Mouse (Mus musculus) MEL (cell line): ENCODE measurements around the gene Magi2. TPM values are rescaled to one million over a fixed set of nuclear protein-coding genes. Genes with fewer than 3 reads are reported as not detected.

Source experiments
- DNase-seq: peaks from one replicate; pipeline ENCODE4 v3.0.0; 2011; ENCODE audit warnings: low read depth, low spot score
- H3K27ac ChIP-seq: 2 replicates; pipeline ENCODE4 v1.5.1; 2012; ENCODE audit warnings: low read depth, mild to moderate bottlenecking, control low read depth, low read length, moderate library complexity; ENCODE audit not compliant: control insufficient read depth
- H3K27me3 ChIP-seq, 2 experiments: fragments of 150-350 bp in 1 of 2; sonication (generic) in 1 of 2; 2 replicates each; pipeline ENCODE4 v1.6.1; 2012; ENCODE audit warnings: low read length in 2 of 2, mild to moderate bottlenecking in 2 of 2, improper control_type of control experiment in 1 of 2, moderate library complexity in 1 of 2; ENCODE audit not compliant: insufficient read depth in 2 of 2, control insufficient read depth in 1 of 2
- H3K36me3 ChIP-seq, 2 experiments: 2 replicates each; pipeline ENCODE4 v1.6.1; 2012 to 2014; ENCODE audit warnings: low read length in 2 of 2, improper control_type of control experiment in 1 of 2, inconsistent platforms in 1 of 2, mild to moderate bottlenecking in 1 of 2; ENCODE audit not compliant: insufficient read depth in 2 of 2, control insufficient read depth in 1 of 2
- H3K4me1 ChIP-seq, 2 experiments: fragments of 150-350 bp in 1 of 2; sonication (generic) in 1 of 2; 2 replicates each; pipeline ENCODE4 v1.6.1; 2012; ENCODE audit warnings: low read length in 2 of 2, improper control_type of control experiment in 1 of 2, mild to moderate bottlenecking in 1 of 2; ENCODE audit not compliant: insufficient read depth in 2 of 2, control insufficient read depth in 1 of 2
- H3K4me3 ChIP-seq, 2 experiments: fragments of 150-350 bp in 1 of 2; sonication (generic) in 1 of 2; 2 replicates each; pipeline ENCODE4 v1.5.1; 2012; ENCODE audit warnings: low read depth in 2 of 2, low read length in 2 of 2, mild to moderate bottlenecking in 2 of 2, moderate library complexity in 2 of 2, control low read depth in 1 of 2, improper control_type of control experiment in 1 of 2; ENCODE audit not compliant: control insufficient read depth in 1 of 2, insufficient read depth in 1 of 2
- H3K79me2 ChIP-seq: 2 replicates; pipeline ENCODE4 v1.6.1; 2012; ENCODE audit warnings: mild to moderate bottlenecking, low read length, moderate library complexity; ENCODE audit not compliant: control insufficient read depth, poor library complexity, insufficient read depth
- H3K9ac ChIP-seq: 2 replicates; pipeline ENCODE4 v1.6.1; 2012; ENCODE audit warnings: low read depth, mild to moderate bottlenecking, control low read depth, low read length, moderate library complexity; ENCODE audit not compliant: control insufficient read depth, poor library complexity, severe bottlenecking
- H3K9me3 ChIP-seq: fragments of 150-350 bp; sonication (generic); replicated peaks from 2 replicates; pipeline ENCODE4 v1.6.1; 2012; ENCODE audit warnings: mild to moderate bottlenecking, low read length, improper control_type of control experiment, moderate library complexity; ENCODE audit not compliant: insufficient read depth
- CHD2 ChIP-seq: IDR thresholded peaks from 2 replicates; pipeline ENCODE4 v1.6.1; 2011; ENCODE audit warnings: low read length, improper control_type of control experiment
- CTCF ChIP-seq, 3 experiments: IDR thresholded peaks in 2 of 3; conservative IDR thresholded peaks in 1 of 3; 2 replicates each; pipeline ENCODE4 v1.5.1; 2011 to 2012; ENCODE audit warnings: low read length in 3 of 3, low read depth in 2 of 3, mild to moderate bottlenecking in 2 of 3, improper control_type of control experiment in 1 of 3, inconsistent platforms in 1 of 3, mixed read lengths in 1 of 3, moderate library complexity in 1 of 3; ENCODE audit not compliant: control insufficient read depth in 1 of 3, insufficient read depth in 1 of 3, poor library complexity in 1 of 3, severe bottlenecking in 1 of 3
- E2F4 ChIP-seq: IDR thresholded peaks from 2 replicates; pipeline ENCODE4 v1.6.1; 2011; ENCODE audit warnings: low read depth, low read length, improper control_type of control experiment, borderline replicate concordance
- ELF1 ChIP-seq: IDR thresholded peaks from 2 replicates; pipeline ENCODE4 v1.6.1; 2014; ENCODE audit warnings: low read depth, mild to moderate bottlenecking, inconsistent platforms, low read length, improper control_type of control experiment, moderate library complexity
- EP300 ChIP-seq, 2 experiments: IDR thresholded peaks; 2 replicates each; pipeline ENCODE4 v1.6.1; 2011; ENCODE audit warnings: improper control_type of control experiment in 2 of 2, low read length in 2 of 2, low read depth in 1 of 2, mild to moderate bottlenecking in 1 of 2
- ETS1 ChIP-seq: IDR thresholded peaks from 2 replicates; pipeline ENCODE4 v1.6.1; 2012; ENCODE audit warnings: low read depth, mild to moderate bottlenecking, inconsistent platforms, low read length, improper control_type of control experiment, moderate library complexity
- JUND ChIP-seq: IDR thresholded peaks from 2 replicates; pipeline ENCODE4 v1.6.1; 2011; ENCODE audit warnings: low read depth, mild to moderate bottlenecking, improper control_type of control experiment, low read length
- KAT2A ChIP-seq: conservative IDR thresholded peaks from 2 replicates; pipeline ENCODE4 v1.6.1; 2012; ENCODE audit warnings: low read depth, low read length, improper control_type of control experiment, inconsistent platforms
- MAFK ChIP-seq: IDR thresholded peaks from 2 replicates; pipeline ENCODE4 v1.6.1; 2011; ENCODE audit warnings: low read depth, mild to moderate bottlenecking, low read length, improper control_type of control experiment, borderline replicate concordance
- MAZ ChIP-seq: IDR thresholded peaks from 2 replicates; pipeline ENCODE4 v1.6.1; 2012; ENCODE audit warnings: low read depth, mild to moderate bottlenecking, inconsistent platforms, low read length, improper control_type of control experiment
- MXI1 ChIP-seq: IDR thresholded peaks from 2 replicates; pipeline ENCODE4 v1.6.1; 2011; ENCODE audit warnings: mild to moderate bottlenecking, low read depth, low read length, improper control_type of control experiment
- MYC ChIP-seq: IDR thresholded peaks from 2 replicates; pipeline ENCODE4 v1.6.1; 2011; ENCODE audit warnings: low read depth, mild to moderate bottlenecking, low read length, improper control_type of control experiment, moderate library complexity
- NELFE ChIP-seq: IDR thresholded peaks from 2 replicates; pipeline ENCODE4 v1.6.1; 2011; ENCODE audit warnings: low read depth, low read length, improper control_type of control experiment
- NRF1 ChIP-seq: IDR thresholded peaks from 2 replicates; pipeline ENCODE4 v1.6.1; 2014; ENCODE audit warnings: low read depth, mild to moderate bottlenecking, inconsistent platforms, low read length, improper control_type of control experiment, moderate library complexity; ENCODE audit not compliant: poor library complexity, insufficient read depth, severe bottlenecking
- POLR2A ChIP-seq, 2 experiments: IDR thresholded peaks; 2 replicates each; pipeline ENCODE4 v1.6.1; 2011 to 2012; ENCODE audit warnings: low read length in 2 of 2, mild to moderate bottlenecking in 2 of 2, control low read depth in 1 of 2, improper control_type of control experiment in 1 of 2, low read depth in 1 of 2, moderate library complexity in 1 of 2; ENCODE audit not compliant: control insufficient read depth in 1 of 2, insufficient read depth in 1 of 2, poor library complexity in 1 of 2
- POLR2AphosphoS2 ChIP-seq: IDR thresholded peaks from 2 replicates; pipeline ENCODE4 v1.6.1; 2011; ENCODE audit warnings: low read length, improper control_type of control experiment
- POLR2AphosphoS5 ChIP-seq: IDR thresholded peaks from 2 replicates; pipeline ENCODE4 v1.6.1; 2012; ENCODE audit warnings: low read depth, borderline replicate concordance, mild to moderate bottlenecking, inconsistent platforms, low read length, moderate library complexity, mixed read lengths
- RCOR1 ChIP-seq: IDR thresholded peaks from 2 replicates; pipeline ENCODE4 v1.6.1; 2012; ENCODE audit warnings: low read depth, mild to moderate bottlenecking, inconsistent platforms, low read length, improper control_type of control experiment
- SIN3A ChIP-seq: IDR thresholded peaks from 2 replicates; pipeline ENCODE4 v1.6.1; 2012; ENCODE audit warnings: low read length, improper control_type of control experiment, inconsistent platforms
- TCF12 ChIP-seq: IDR thresholded peaks from 2 replicates; pipeline ENCODE4 v1.6.1; 2014; ENCODE audit warnings: low read depth, mild to moderate bottlenecking, inconsistent platforms, low read length, improper control_type of control experiment, moderate library complexity
- UBTF ChIP-seq: IDR thresholded peaks from 2 replicates; pipeline ENCODE4 v1.6.1; 2012; ENCODE audit warnings: low read depth, mild to moderate bottlenecking, inconsistent platforms, low read length, improper control_type of control experiment, moderate library complexity, borderline replicate concordance; ENCODE audit not compliant: insufficient read depth
- USF1 ChIP-seq: IDR thresholded peaks from 2 replicates; pipeline ENCODE4 v1.6.1; 2014; ENCODE audit warnings: low read depth, mild to moderate bottlenecking, inconsistent platforms, low read length, improper control_type of control experiment, moderate library complexity
- USF2 ChIP-seq, 2 experiments: IDR thresholded peaks; 2 replicates each; pipeline ENCODE4 v1.6.1; 2011 to 2012; ENCODE audit warnings: improper control_type of control experiment in 2 of 2, low read length in 2 of 2, borderline replicate concordance in 1 of 2, inconsistent platforms in 1 of 2, low read depth in 1 of 2, mild to moderate bottlenecking in 1 of 2; ENCODE audit not compliant: insufficient read depth in 1 of 2
- ZC3H11A ChIP-seq: IDR thresholded peaks from 2 replicates; pipeline ENCODE4 v1.6.1; 2012; ENCODE audit warnings: low read depth, mild to moderate bottlenecking, inconsistent platforms, low read length, improper control_type of control experiment
- ZKSCAN1 ChIP-seq: IDR thresholded peaks from 2 replicates; pipeline ENCODE4 v1.6.1; 2012; ENCODE audit warnings: low read depth, mild to moderate bottlenecking, inconsistent platforms, low read length, improper control_type of control experiment, moderate library complexity
- ZNF384 ChIP-seq: IDR thresholded peaks from 2 replicates; pipeline ENCODE4 v1.6.1; 2012; ENCODE audit warnings: low read depth, mild to moderate bottlenecking, inconsistent platforms, low read length, improper control_type of control experiment
- polyA plus RNA-seq, 2 experiments: library from polyadenylated mRNA; stranded (reverse) in 1 of 2; unstranded in 1 of 2; fragments of >175 nt in 1 of 2; fragments of >200 nt in 1 of 2; gene quantifications; 2 replicates each; pipeline versions ENCODE4 v1.2.1 to v1.2.4; 2012; ENCODE audit warnings: low replicate concordance in 2 of 2, low read depth in 1 of 2; ENCODE audit not compliant: insufficient read length in 2 of 2, insufficient read depth in 1 of 2, missing spikeins in 1 of 2
- total RNA-seq: library from RNA; depleted of rRNA; stranded (reverse); fragments of 300-350 nt; gene quantifications from 2 replicates; pipeline ENCODE4 v1.2.3, GENCODE M21; 2012

Gene Magi2
- total and polyA plus RNA-seq, 3 experiments = 0.46 to 0.47 TPM; not detected in 1

- Histone ChIP-seq H3K79me2 (no peaks in the 10 kb centered on the region), H3K27me3 (no peaks in the 10 kb centered on the region), H3K4me1 (no peaks in the 10 kb centered on the region), H3K9me3 (no peaks in the 10 kb centered on the region), H3K36me3 (no peaks in the 10 kb centered on the region), H3K4me3 (no peak overlapping the region), H3K9ac (no peak overlapping the region), H3K27ac (no peak overlapping the region)
- TF ChIP-seq USF2 (IDR thresholded peaks at IDR 0.05; ENCODE audit: borderline replicate concordance in 1 of 2, insufficient read depth in 1 of 2, low read depth in 1 of 2, low read length in 2 of 2) = no peak
- TF ChIP-seq CHD2 = no peak
- TF ChIP-seq CTCF (IDR thresholded peaks at IDR 0.05 in 2 of 3, conservative IDR thresholded peaks at IDR 0.05 in 1 of 3; ENCODE audit: control insufficient read depth in 1 of 3, insufficient read depth in 1 of 3, low read depth in 2 of 3, low read length in 3 of 3, poor library complexity in 1 of 3, severe bottlenecking in 1 of 3) = no peak
- TF ChIP-seq ETS1 = no peak
- TF ChIP-seq POLR2A (IDR thresholded peaks at IDR 0.05; ENCODE audit: control insufficient read depth in 1 of 2, insufficient read depth in 1 of 2, low read depth in 1 of 2, low read length in 2 of 2, poor library complexity in 1 of 2) = no peak
- no peak for TF ChIP-seq EP300 (IDR thresholded peaks at IDR 0.05; ENCODE audit: low read depth in 1 of 2, low read length in 2 of 2)
- TF ChIP-seq KAT2A = no peak
- TF ChIP-seq ZKSCAN1 = no peak
- no peak for TF ChIP-seq E2F4
- no peak for TF ChIP-seq MXI1
- no peak for TF ChIP-seq MYC
- TF ChIP-seq POLR2AphosphoS5 = no peak
- no peak for TF ChIP-seq MAZ
- no peak for TF ChIP-seq RCOR1
- no peak for TF ChIP-seq MAFK
- TF ChIP-seq ELF1 = no peak
- TF ChIP-seq TCF12 = no peak
- no peak for DNase-seq
These were observed 1131.6 kb downstream of the Magi2 start for GRCm38 (mm10) chr5:20358437-20358836.

DNA sequence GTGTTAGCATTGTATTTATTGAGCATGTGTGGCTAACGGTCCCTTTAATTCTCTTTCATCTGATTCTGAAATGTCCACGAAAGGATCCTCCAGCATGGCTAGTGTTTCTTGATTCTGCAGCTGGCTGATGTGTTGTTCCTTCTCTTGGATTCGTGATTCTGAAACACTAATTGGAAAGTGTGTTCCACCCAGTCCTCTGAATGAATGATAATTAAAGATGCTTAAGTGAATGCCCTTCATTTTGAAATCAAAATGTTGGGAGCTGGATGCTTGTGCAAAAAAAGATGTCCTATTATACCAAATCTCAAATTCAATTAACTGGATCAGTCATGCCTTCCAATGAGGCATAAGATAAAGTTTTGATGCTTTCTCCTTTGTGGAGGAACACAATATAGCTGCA lies 1132.2 kb downstream of the Magi2 start:
- TF ChIP-seq CHD2 = no peak
- no peak for TF ChIP-seq USF1
- no peak for TF ChIP-seq EP300 (IDR thresholded peaks at IDR 0.05; ENCODE audit: low read depth in 1 of 2, low read length in 2 of 2)
- no peak for TF ChIP-seq POLR2AphosphoS2
- no peak for TF ChIP-seq JUND
- no peak for TF ChIP-seq TCF12
- no peak for TF ChIP-seq NRF1
- TF ChIP-seq USF2 (IDR thresholded peaks at IDR 0.05; ENCODE audit: borderline replicate concordance in 1 of 2, insufficient read depth in 1 of 2, low read depth in 1 of 2, low read length in 2 of 2) = no peak
- no peak for TF ChIP-seq NELFE
- no peak for TF ChIP-seq UBTF
- TF ChIP-seq ZKSCAN1 = no peak
- no peak for TF ChIP-seq SIN3A
- no peak for TF ChIP-seq ZC3H11A
- no peak for TF ChIP-seq ZNF384
- Histone ChIP-seq H3K4me3 (no peak overlapping the region), H3K27me3 (no peaks in the 10 kb centered on the region), H3K9ac (no peak overlapping the region), H3K79me2 (no peaks in the 10 kb centered on the region), H3K36me3 (no peaks in the 10 kb centered on the region), H3K27ac (no peak overlapping the region), H3K4me1 (no peaks in the 10 kb centered on the region), H3K9me3 (no peaks in the 10 kb centered on the region)
- no peak for DNase-seq
